Mouse (Mus musculus) fat pad, adult 2 months (tissue): ENCODE measurements around the gene RPS10-NUDT3.
"Not testable (repeated sequence)": the region's sequence is repeated elsewhere in the genome, so short reads cannot be mapped to it uniquely, and the experiment has no call there.

Experiments used
- DNase-seq: peaks from one replicate; pipeline ENCODE4 v3.0.0-alpha.2; 2011; ENCODE audit warnings: low read depth, low spot score; ENCODE audit errors: extremely low read depth

The RPS10-NUDT3 gene

DNA sequence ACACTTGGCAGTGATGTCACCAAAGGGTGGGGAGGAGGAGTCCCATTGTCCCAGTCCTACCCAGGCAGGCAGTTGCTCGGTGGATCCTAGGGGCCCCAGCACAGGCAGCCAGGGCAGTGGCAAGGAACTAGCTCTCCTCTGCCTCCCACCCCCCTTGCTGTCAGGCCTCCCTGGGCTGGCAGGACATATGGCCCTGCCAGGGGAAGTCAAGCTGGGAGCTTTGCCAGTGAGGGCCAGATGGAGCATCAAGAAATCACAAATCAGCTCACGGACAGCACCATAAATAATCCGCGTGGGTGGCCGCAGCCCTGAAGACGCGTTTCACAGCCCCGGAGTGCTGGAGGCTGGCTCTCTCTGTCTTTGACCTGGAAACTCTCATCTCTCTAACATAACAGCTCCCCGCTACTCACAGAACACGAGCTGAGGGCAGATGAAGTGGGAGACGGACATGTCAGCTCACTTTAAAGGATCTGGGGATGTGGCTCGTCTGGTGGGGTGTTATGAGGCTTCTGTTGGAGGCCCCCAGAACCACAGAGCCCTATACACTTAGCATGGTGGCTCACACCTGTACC lies 7.6 kb upstream of the RPS10-NUDT3 start:
- DNase-seq, result no peak

DNA sequence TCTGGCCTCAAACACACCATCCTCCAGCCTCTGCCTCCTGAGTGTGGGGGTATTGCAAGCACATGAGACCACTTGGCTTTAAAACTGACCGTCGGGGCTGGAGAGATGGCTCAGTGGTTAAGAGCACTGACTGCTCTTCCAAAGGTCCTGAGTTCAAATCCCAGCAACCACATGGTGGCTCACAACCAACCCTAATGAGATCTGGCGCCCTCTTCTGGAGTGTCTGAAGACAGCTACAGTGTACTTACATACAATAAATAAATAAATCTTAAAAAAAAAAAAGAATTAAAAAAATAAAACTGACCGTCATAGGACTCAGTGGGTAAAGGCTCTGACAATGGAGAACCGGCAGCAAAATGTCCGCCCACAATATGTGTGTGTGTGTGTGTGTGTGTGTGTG lies 4.8 kb upstream of the RPS10-NUDT3 start:
- DNase-seq, result not testable (repeated sequence)

DNA sequence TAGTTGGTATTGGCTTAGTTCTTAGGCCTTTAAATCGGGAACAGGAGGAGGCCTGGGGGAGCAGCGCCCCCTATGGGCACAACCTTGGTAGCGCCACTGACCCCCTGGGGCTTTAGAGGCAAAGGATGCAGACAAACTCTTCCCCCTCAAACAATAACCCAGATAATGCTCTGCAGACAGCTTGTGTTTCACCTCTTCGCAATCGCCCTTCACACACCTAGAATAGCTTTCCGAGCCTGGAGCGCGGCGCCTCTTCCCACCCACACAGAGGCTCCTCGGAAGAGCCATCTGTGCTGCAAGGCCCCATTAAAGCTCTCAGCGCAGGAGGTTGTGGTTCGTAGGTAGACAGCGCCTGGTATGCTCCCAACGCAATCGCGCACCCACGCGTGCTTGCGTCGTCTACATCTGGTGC lies 3.9 kb upstream of the RPS10-NUDT3 start:
- no peak for DNase-seq

DNA sequence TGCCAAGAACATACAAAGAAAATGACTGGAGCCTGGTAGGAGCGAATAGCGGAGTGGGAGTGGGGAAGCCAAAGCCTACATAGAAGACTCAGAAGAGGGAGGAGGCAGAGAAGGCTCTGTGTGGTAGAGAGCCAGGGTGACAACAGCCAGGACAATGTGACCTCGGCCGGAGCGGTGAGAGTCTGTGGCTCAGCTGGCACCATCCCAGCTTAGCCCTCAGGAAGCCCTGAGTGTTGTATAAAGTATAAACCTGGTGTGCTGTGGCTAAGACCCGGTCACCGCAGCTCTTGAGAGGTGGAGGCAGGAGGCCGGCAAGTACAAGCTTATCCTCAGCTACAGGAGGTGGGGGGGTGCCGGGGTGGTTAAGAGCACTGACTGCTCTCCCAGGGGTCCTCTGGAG lies 2.3 kb upstream of the RPS10-NUDT3 start:
- no peak for DNase-seq

DNA sequence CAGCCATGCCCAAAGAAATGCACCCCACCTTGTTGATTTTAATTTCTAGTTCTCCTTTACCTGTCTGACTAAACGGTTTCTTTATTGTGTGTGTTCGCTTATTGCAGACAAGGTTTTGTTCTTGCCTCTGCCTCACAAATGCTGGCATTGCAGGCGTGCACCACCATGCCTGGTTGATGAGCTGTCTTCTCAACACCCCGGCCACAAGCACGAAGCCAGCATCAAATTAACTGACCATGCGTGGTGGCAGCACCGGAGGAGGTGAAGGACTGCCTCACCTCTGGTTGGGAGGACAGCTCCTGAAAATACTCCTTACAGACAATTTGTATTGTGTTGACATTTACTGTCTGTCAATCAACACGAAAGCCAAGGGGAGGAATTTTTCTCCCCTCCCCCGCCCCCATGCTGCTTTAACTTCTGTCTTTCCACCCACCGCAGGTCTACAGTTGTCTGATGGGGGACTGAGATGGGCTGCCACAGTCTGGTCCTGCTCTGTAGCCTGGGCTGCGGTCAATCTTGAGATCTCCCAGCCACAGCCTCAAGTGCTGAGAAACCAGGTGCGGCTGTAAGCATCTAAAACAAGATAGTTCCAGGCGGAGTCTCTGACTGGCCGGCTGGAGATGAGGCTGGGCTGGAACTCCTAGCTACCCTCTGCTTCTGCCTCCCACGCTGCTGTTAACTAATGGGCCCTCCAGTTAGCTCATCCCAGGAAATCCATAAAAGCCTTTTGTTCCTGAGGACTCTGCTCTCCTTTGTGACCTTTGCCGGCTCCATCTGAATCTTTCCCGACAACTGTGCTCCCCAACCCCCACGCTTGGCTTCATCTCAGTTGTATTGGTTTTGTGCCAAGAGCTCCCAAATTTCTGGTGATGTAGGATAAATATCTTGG lies 1.4 kb upstream of the RPS10-NUDT3 start, which contains the start of gene Rps10:
Rps10 (minus strand) TSS at position 538 of the 889 bp plus-strand sequence.
- no peak for DNase-seq

DNA sequence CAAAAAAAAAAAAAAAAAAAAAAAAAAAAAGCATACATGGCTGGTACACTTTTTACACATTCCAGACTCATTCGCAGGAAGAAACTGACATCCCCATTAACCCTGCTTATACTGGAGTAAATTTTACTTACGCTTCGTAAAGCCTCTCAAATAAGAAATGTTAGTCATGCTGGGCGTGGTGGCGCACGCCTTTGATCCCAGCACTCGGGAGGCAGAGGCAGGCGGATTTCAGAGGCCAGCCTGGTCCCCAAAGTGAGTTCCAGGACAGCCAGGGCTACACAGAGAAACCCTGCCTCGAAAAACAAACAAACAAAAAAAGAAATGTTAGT lies 517 bp upstream of the RPS10-NUDT3 start:
- not testable (repeated sequence) for DNase-seq

DNA sequence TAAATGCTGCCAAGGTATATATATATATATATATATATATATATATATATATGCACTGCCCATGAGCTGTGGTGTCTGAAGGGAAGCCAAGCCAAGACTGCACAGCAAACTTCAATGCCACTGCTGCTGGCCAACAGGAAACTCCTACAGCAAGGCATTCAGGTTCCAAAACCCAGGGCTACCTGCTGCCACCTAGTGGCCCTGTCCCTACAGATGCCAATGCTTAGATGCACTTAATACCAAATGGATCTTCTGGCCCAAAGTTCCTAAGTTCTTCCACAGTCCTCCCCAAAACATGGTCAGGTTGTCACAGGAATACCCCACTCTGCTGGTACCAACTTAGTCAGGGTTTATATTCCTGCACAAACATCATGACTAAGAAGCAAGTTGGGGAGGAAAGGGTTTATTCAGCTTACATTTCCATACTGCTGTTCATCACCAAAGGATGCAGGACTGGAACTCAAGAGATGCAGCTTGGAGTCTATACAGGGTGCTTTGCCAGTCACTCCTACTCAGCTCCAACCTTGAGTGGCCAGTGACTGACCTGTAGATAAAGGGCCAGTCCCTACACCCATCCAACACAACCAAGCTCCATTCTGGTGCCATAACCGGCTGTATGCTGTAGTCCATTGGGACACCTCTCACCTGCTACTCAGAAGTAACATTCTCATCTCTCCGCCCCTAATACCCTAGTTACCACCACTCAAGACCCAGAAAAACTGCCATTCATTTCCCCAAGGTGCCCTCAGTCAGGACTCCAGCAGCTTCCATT lies 5.6 kb downstream of the RPS10-NUDT3 start:
- peak; percentile 47 for DNase-seq

DNA sequence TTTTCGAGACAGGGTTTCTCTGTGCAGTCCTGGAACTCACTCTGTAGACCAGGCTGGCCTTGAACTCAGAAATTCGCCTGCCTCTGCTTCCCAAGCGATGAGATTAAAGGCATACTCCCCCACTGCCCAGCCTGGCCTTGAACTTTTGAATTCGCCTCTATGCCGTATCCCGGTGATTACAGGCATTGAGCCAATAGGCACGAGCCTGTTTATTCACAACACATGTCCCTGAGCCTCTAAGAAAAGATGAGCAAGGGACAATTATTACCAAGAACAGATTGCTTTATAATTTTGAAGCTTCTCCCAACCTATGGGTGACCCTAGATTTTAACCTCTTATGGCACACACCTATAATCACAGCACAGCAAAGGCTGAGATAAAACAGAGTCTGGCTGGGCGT lies 6.6 kb downstream of the RPS10-NUDT3 start:
- DNase-seq, result no peak

DNA sequence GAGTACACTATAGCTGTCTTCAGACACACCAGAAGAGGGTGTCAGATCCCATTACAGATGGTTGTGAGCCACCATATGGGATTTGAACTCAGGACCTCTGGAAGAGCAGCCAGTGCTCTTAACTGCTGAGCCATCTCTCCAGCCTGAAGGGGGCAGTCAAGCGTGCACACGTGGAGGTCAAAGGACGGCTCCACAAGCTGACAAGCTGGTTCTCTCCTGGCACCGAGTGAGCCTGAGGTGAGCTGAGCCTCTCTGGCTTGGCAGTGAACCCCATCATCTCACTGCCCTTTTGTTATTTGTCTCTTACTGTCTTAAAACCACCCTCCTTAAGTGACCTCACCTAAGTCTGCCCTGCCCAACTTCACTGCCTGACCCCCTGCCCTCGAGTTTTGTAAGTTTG lies 7.6 kb downstream of the RPS10-NUDT3 start:
- DNase-seq, result no peak

DNA sequence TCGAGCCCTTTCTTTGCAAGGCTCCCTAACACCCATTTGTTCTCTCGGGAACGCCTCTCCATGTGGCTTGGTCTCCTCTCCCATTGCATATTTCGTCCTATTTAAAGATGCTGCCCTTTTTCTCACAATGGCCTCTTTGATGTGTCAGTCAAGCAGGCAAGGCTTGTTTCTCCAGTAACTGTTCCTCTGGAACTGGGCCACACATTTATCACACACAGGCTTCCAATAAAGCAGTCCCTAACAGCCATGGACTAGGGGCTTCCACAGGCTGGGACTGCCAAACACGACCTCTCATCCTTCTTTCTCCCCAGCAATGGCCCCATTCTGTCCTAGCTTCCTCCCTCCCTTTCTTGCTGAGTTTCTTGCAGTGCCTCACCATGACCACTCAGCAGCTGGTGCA lies 8.3 kb downstream of the RPS10-NUDT3 start:
- no peak for DNase-seq

DNA sequence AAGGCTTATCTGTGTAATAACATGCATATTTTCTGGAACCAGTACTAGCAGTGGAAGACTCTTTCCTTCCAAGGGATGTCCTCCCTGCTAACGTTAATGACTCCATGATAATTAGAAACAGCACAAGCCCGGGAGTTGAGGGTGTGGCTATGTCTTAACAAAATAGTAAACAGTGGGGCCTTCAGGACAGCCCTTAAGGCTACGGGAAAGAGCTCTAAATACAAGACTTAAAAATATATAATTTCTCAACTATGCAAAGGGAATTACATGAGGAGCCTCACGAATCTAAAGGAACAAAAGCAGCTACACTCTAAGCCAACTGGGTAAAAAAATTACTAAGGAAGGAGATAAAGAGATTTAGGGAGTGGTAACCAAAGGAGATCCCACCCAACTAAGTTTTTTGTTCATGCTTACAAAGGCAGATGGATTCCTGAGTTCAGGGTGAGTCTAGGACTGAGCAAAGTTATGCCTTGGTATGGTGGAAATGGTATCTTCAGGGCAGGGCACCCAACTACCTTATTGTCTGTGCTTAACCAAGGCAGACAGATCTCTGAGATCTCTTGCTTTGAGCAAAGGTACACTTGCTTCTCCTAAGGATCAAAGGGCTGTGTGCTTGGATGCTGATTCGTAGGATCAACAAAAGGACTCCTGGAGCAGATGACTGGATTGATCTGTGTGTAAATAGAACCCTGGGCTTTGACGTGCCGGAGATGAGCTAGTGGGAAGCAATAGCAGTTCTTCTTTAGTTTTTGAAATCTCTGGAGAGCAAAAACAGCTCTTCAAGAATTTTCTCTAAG lies 9.4 kb downstream of the RPS10-NUDT3 start:
- no peak for DNase-seq

DNA sequence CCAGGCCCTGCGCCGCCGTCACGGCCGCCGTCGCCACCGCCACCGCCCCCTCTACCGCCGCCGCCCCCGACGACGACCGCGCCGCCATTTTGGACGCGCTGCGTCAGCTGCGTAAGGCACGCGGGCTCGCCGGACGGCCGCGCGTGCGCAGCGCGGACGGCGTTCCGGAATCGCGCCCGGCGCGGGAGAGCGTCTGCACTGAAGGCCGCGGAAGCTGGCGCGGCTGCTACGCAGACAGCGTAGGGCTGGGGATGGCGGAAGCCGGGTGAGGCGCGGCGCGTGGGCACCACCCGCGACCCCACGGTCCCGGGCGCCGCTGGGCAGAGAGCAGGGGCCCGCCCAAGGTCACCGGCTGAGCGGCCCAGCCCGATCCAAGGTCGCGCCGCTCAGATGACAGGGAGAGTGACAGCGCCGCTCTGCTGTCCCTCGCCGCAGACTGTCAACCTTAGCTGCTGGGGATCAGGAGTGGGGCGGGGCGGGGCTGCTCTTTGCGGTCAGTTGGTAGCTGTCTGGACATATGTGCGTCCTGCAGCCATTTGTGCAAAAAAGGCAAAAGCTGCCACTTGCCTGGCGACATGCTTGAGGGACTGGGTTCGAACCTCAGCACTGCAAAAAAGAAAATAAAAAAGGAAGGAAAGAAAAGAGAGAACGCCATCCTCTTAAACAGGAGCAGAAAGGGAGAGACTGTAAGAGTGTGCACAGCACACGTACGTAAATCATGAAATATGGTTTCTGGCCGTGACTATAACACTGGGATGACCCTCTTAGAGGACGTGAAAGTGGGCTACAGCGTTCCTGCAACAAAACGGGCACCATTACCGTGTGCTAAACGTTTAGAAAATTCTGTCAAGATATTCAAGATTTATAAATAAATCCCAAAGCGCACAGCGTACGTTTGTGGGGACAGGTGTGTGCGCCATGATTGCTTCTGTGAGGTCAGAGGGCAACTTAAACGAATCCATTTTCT lies 11.4 kb downstream of the RPS10-NUDT3 start, which contains the start of gene Nudt3:
Nudt3 (minus strand) TSS at position 136 of the 967 bp plus-strand sequence.
- no peak for DNase-seq

DNA sequence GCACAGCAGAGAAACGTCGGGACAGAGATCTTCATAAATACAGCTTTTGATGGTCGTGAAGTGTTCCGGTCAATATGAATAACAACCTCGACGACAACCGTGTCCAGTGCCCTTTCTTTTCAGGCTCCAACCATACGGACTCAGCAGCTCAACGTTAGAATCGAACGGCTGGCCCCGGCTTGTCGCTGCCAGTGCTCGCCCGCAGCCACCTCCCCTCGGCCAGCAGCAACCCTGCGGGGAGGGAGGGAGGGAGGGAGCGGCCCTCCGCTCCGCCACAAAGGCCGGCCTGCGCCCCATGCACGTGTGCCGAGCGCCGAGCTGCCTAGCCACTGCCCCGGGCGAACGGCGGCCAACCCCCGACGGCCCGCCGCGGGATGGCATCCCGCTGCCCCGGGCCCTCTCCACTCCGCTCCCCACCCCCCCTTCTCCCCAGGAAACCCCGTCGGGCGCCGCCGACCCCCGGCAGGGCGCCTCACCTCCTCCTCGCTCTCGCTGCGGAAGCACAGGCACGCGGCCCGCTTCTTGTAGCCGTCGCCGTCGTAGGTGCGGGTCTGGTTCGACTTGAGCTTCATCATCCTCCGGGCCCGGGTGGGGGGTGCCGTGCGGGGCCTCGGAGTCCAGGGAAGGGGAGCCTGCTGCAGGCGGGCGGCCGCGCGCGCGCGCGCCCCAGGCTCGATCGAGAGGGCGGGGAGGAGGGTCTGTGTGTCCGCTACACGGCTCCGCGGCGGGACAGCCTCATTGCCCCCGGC lies 12.2 kb downstream of the RPS10-NUDT3 start:
- no peak for DNase-seq

DNA sequence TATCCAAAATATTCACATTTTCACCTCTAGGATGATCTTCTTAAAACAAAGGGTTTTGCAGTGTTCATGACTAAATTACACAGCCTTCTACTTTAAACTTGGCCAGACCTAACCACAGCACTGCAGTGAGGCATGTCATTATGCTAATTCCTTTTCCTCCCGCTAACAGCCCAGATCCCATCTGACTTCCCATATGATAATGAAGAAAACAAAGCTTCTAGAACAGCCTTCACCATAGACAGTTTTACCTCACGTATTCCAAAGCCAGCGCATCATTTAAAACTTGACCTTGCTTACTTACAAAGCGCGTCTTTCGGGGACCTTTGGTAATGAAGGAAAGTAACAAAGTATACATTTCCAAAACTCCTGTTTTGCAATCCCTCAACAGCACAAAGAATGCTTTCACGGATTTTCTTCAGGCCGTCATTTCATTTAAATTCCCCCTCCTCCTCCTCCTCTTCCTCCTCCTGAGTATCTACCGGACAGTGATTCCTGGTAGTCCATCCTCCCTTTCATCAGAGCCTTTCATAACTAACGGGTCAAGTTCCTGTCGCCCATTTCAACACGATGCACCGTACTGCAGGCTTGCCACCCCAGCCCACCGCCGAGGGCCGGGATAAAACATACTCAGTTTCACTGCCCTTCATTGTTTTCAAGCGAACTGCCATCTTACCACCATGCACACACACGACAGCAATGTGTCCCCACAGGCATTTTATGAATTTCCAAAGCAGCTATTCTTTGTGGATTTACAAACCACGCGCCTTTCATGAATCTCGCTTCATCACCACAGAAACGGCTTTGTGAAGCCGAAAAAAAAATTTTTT lies 13.1 kb downstream of the RPS10-NUDT3 start:
- DNase-seq, result no peak

DNA sequence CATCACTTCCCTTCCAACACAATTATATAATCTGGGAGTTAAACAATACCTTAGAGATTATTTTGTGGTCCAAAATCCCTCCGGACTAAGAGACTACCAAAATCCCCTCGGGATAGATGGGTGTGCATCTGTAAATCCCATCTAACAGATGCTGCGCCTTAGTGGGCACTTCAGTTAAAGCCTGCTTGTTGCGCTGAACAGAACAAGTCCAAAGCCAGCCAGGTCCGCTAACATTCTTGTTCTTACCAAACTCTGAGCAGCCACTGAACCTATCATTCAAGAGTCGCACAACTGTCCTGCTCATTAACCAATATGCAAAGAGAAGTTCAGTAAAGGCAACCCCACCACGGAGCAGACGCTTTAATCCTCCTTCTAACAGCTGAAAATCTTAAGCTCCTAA lies 13.9 kb downstream of the RPS10-NUDT3 start:
- no peak for DNase-seq

DNA sequence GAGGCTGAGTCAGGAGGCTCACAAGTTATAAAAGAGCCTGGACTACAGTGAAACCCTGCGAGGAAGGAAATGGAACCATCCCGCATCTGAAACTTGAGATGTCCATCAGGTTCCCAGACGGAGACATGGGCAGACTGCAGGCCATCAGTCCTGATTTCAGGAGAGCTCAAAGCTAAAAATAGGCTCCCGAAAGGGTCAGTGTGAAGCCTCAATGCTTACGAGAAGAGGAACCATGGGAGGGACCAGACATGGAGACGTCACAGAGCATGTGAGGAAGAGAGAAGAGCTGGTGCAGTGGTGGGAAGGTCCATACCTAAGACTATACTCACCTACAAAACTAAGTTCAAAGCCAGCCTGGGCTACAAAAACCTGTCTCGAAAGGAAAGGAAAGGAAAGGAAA lies 19.6 kb downstream of the RPS10-NUDT3 start:
- no peak for DNase-seq

DNA sequence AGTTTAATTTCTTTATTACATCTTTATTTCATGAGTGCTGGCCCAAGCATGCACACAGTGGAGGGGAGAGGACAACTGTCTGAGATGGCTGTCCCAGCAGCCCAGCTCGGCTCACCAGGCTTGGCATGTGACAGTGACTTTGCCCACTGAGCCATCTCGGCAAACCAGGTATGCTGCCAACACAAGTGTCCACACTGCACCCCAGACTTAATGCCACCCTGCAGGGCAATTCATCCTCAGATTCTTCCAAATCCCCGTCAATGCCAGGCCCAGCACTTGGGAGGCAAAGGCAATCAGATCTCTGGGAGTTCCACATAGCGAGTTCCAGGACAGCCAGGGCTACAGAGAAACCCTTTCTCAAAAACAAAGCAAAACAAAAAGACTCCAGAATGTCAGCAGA lies 22.0 kb downstream of the RPS10-NUDT3 start:
- no peak for DNase-seq

DNA sequence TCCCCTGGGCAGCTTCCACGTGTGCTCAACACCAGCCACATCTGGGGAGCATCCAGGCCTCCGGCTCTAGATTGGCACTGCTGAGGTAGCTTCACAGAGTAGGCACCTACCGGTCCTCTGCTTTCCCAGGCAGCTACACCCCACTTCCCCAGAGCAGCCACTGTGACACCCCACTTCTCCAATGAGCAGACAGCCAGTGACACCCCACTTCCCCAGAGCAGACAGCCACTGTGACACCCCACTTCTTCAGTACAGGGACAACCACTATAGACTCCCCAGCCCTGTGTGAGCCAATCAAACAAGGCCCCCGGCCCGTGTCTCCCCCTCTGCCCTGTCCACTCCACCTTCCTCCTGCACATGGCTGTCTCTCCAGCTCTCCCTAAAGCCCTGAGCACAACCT lies 23.0 kb downstream of the RPS10-NUDT3 start:
- DNase-seq, result no peak
